Mouse (Mus musculus): ENCODE results near the gene Fzr1. TPM values are rescaled to one million over a fixed set of nuclear protein-coding genes. Genes with fewer than 3 reads are reported as not detected.

Gene Fzr1
- polyA plus RNA-seq, 1 experiment from 2014 or later = 140 TPM

DNA sequence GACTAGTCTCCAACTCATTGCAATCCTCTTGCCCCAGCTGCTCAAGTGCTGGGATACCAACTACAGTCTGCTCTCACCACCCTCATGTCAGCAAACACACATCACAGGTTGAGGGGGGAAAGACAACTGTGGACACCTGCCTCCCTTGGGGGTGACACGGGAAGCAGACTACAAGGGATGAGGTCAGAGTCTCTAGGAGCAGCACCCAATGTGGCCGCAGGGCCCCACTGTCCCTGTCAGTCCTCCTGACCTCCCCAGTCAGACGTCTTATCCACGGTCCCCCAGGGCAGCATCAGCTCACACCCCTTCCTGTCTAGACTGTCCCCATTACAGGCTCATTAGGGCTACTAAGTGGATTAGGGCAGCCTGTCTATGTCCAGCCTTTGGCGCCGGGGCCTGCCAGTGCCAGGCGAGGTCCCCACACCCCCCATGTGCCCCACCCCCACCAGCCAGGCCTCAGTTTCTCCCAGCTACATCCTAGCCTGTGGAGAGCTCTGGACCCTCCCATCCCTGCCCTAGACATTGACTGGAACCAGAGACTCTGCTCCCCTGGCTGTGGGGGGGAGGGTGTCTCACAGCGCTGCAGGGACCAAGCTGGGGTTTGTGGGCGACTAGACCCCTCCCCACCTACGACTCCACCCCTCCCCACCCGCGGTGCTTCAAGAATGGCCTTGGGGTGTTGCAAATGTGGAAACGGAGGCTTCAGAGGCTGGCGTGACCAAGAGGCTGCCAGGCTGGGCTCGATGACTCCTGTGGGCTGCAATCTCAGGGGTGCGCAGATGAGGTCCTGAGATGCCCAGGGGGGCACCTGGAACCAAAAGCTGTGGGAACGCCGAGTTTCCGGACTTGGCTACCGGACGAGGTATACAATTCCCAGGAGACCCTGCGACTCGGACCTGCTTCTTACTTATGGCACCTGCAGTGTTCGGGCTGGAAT is 28.5 kb upstream of the Fzr1 start:
- H3K9ac ChIP-seq = peak overlapping the region; percentile 33; the same call in 1 of the 2 replicates
- H3K36me3 ChIP-seq = peaks cover 35% of the 10 kb centered on the region
- no peaks in the 10 kb centered on the region for H3K9me3 ChIP-seq
- peak overlapping the region; percentile 38 for H3K4me2 ChIP-seq (replicated peaks)
- H3K4me3 ChIP-seq = peak overlapping the region; percentile 15
- no peak for ATAC-seq (ENCODE audit: insufficient number of reproducible peaks, insufficient read depth, low FRiP score, low TSS enrichment)
- H3K27me3 ChIP-seq = peaks cover 27% of the 10 kb centered on the region
- H3K27ac ChIP-seq = peak overlapping the region; percentile 54; the same call in 1 of the 2 replicates
- H3K4me1 ChIP-seq = peaks cover 70% of the 10 kb centered on the region
- WGBS = 15% methylated on average over 24 of the region's 24 CpGs

DNA sequence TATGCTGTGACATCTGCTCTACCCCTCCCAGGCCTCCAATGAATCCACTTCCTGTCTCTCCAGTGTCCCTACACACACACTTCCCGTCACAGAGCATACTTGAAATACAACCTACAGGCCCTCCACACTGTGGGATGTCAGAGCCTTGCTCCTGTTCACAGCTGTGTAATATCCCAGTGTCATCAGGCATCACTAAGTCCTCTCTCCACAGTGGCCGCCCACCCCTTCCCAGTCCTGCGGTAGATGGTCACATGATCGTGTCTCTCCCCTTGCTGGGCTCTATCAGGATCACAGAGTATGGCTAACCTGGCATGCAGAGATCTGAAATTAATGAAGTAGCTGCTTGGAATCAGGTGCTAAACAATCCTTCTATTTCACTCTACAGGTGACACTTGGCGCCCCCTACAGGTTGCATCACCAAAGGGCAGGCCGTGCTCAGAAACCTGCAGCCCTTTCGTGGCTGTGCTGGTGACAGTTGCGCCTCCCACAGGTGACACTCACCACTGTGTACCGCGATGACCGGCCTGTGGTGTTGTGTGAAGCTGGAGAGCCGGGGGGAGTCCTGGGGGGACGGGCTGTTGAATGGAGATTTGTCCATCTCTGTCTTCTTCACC is 27.4 kb upstream of the Fzr1 start:
- Histone ChIP-seq H3K4me2 (replicated peaks) (peak overlapping the region; percentile 38; the same call in 1 of the 2 replicates), H3K27me3 (peaks cover 27% of the 10 kb centered on the region)

DNA sequence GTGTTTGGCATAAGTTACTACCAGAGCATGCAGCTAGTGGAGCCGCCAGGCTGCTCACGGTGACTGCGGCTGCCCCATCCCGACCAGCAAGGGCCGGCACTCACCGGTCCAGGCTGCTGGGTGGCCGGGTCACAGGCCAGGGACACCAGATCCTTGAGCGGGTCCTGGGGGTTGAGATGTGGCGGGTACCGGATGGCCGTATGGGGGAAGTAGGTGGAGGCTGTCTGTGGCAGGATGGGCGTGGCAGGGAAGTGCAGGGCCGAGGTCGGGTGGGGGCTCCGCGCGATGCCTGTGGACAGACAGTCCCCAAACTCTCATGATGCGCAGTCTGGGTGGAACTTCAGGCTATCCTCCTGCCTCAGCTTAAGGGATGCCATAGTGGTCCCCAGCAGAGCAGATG is 26.4 kb upstream of the Fzr1 start:
- no peak for ATAC-seq (ENCODE audit: insufficient number of reproducible peaks, insufficient read depth, low FRiP score, low TSS enrichment)
- Histone ChIP-seq H3K27me3 (peaks cover 29% of the 10 kb centered on the region), H3K36me3 (peaks cover 45% of the 10 kb centered on the region)

More for the DNA sequence above, 27.4 kb upstream of the Fzr1 start:
- H3K36me3 ChIP-seq = peaks cover 35% of the 10 kb centered on the region
- no peak overlapping the region for H3K9ac ChIP-seq
- no peaks in the 10 kb centered on the region for H3K9me3 ChIP-seq
- ATAC-seq (ENCODE audit: insufficient number of reproducible peaks, insufficient read depth, low FRiP score, low TSS enrichment) = no peak
- H3K27ac ChIP-seq = no peak overlapping the region
- peaks cover 76% of the 10 kb centered on the region for H3K4me1 ChIP-seq
- H3K4me3 ChIP-seq = no peak overlapping the region
- 44% methylated on average over 13 of the region's 13 CpGs for WGBS

DNA sequence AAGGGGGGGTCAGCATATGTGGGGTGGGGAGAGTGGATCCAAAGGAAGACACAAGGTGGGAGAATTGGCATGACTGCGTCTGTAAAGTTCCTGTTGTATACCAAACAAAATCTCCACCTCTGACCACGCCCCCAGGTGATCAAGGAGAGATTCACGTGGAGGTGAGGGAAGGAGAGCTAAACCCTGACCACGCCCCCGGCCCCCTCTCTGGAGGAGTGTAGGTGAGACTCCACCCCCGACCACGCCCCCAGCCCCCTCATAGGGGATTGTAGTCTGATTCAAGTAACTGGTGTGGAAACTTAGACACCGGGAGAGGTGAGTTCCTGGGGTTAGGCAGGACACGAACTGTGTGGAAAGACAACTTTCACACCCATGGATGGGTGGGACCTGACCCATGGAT is 25.8 kb upstream of the Fzr1 start:
- 15% methylated on average over 9 of the region's 9 CpGs for WGBS
- no peak for ATAC-seq (ENCODE audit: insufficient number of reproducible peaks, insufficient read depth, low FRiP score, low TSS enrichment)
- H3K27me3 ChIP-seq = peaks cover 29% of the 10 kb centered on the region
- no peak overlapping the region for H3K9ac ChIP-seq
- no peak overlapping the region for H3K4me2 ChIP-seq (replicated peaks)
- no peak overlapping the region for H3K4me3 ChIP-seq
- H3K9me3 ChIP-seq = no peaks in the 10 kb centered on the region
- peaks cover 51% of the 10 kb centered on the region for H3K36me3 ChIP-seq
- no peak overlapping the region for H3K27ac ChIP-seq
- peaks cover 73% of the 10 kb centered on the region for H3K4me1 ChIP-seq

More for the DNA sequence above, 26.4 kb upstream of the Fzr1 start:
- no peaks in the 10 kb centered on the region for H3K9me3 ChIP-seq
- WGBS = 55% methylated on average over 18 of the region's 18 CpGs
- H3K4me2 ChIP-seq (replicated peaks) = no peak overlapping the region
- H3K4me3 ChIP-seq = no peak overlapping the region
- H3K27ac ChIP-seq = peak overlapping the region; percentile 60
- peaks cover 76% of the 10 kb centered on the region for H3K4me1 ChIP-seq
- peak overlapping the region; percentile 19; the same call in 1 of the 2 replicates for H3K9ac ChIP-seq

DNA sequence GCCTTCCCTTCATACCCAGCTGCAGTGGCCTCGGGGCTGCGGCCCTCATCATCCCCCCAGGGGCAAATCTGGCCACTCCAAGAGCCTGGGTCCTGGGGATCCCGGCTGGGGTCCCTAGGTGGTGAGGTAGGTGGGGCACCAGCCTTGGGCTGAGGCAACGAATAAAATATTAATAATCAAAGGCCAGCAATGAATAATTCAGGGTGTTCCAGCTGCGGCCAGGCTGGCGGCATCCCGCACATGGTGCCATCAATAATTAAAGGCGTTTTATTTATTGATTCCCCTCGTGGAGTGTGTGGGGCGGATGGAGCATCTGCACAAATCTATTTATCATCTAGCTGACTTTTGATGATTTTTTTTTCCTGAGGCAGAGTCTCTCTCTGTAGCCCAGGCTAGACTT is 25.2 kb upstream of the Fzr1 start:
- Histone ChIP-seq H3K9me3 (no peaks in the 10 kb centered on the region), H3K27me3 (peaks cover 28% of the 10 kb centered on the region), H3K4me3 (no peak overlapping the region), H3K9ac (peak overlapping the region; percentile 30; the same call in 1 of the 2 replicates), H3K27ac (peak overlapping the region; percentile 97), H3K4me2 (replicated peaks) (peak overlapping the region; percentile 39; the same call in 1 of the 2 replicates), H3K36me3 (peaks cover 47% of the 10 kb centered on the region), H3K4me1 (peaks cover 67% of the 10 kb centered on the region)
- WGBS = 59% methylated on average over 10 of the region's 10 CpGs
- no peak for ATAC-seq (ENCODE audit: insufficient number of reproducible peaks, insufficient read depth, low FRiP score, low TSS enrichment)

DNA sequence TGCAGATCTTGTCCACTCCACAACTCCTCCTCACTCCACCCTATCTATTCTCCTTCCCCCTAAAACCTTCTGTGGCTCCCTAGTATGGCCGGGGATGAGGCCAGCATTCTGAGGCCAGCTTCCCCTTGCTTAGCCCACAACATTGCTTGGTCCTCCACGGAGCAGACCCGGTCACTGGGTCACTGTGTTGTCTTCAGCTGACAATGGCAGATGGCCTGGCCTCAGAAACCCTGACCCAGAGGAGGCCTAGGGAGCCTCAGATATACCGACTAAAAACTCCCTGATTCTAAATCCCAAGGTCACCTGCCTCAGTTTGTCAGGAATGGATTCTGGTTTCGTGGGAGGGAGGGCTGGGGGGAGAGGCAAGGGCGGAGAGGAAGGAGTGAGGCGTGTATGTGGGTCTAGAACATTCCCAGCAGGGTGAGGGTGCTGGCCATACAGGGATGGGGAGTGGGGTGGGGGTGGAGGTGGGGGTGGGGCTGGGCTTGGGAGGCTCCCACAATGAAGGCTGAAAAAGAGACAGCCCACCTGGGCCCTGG is 24.0 kb upstream of the Fzr1 start:
- peak overlapping the region; percentile 39 for H3K4me2 ChIP-seq (replicated peaks)
- peaks cover 18% of the 10 kb centered on the region for H3K27me3 ChIP-seq
- peak overlapping the region; percentile 97 for H3K27ac ChIP-seq
- peaks cover 55% of the 10 kb centered on the region for H3K4me1 ChIP-seq
- WGBS = 14% methylated on average over 7 of the region's 7 CpGs
- H3K9ac ChIP-seq = peak overlapping the region; percentile 30; the same call in 1 of the 2 replicates
- no peak for ATAC-seq (ENCODE audit: insufficient number of reproducible peaks, insufficient read depth, low FRiP score, low TSS enrichment)
- H3K4me3 ChIP-seq = peak overlapping the region; percentile 16; the same call in 1 of the 2 replicates
- peaks cover 46% of the 10 kb centered on the region for H3K36me3 ChIP-seq
- no peaks in the 10 kb centered on the region for H3K9me3 ChIP-seq

DNA sequence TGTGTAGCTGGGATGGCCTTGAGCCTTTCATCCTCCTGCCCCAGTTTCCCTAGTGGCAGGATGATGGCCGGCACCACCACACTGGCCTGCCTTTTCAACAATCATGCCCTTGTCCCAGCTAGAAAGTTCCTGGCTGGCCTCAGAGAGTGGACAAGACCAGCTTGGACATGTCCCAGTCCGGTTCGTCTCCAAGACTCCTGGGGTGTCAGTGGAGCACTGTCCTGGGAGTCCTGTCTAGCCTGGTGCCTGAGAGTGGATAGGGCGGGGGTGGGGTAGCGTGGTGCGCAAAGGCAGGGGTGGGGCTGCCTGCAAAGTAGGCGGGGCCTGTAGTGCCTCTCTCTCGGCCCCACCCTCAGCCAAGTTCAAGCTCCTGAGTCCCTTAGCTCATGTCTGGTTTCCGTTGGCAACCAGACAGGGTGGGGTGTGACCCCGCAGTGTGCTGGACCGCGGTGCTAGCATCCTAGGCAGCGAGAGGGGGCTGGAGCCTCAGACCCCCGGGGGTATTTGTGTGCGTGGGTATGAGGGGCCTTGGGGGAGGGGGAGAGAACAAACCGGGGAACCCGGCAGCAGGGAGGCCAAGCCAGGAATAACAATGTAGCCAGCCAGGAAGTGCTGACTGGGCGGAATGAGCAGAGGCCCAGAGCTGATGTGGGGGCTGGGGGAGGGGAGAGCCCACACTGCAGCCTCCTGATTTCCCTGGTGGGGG is 23.4 kb upstream of the Fzr1 start:
- ATAC-seq (ENCODE audit: insufficient number of reproducible peaks, insufficient read depth, low FRiP score, low TSS enrichment) = peak; percentile 83
- Histone ChIP-seq H3K9ac (peak overlapping the region; percentile 19; the same call in 1 of the 2 replicates), H3K36me3 (peaks cover 41% of the 10 kb centered on the region), H3K4me3 (peak overlapping the region; percentile 16), H3K4me2 (replicated peaks) (peak overlapping the region; percentile 39), H3K4me1 (peaks cover 49% of the 10 kb centered on the region), H3K27ac (peak overlapping the region; percentile 97), H3K27me3 (peaks cover 12% of the 10 kb centered on the region), H3K9me3 (no peaks in the 10 kb centered on the region)
- WGBS = 5% methylated on average over 18 of the region's 18 CpGs

DNA sequence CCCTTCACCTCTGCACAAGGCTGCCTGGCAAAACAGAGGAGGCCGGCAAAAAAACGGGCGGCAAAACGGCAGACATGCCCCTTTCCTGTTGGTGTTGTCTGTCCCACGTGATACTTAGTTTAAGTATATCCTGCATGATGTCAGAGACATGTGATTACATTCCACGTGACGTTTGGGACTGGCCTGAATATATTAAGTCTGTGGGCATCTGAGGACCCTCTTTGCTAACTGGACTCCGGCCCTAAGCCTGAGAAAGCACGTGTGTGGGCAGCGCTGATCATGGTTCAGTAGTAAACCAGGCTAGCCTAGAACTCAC is 22.8 kb upstream of the Fzr1 start:
- Histone ChIP-seq H3K36me3 (peaks cover 36% of the 10 kb centered on the region), H3K9me3 (no peaks in the 10 kb centered on the region), H3K4me2 (replicated peaks) (0 out of 2 replicates have a peak overlapping the region, but pooled peaks have one; percentile 39), H3K9ac (no peak overlapping the region), H3K4me3 (no peak overlapping the region), H3K27me3 (peaks cover 9% of the 10 kb centered on the region), H3K4me1 (peaks cover 44% of the 10 kb centered on the region), H3K27ac (peak overlapping the region; percentile 97)
- WGBS = 18% methylated on average over 10 of the region's 10 CpGs
- ATAC-seq (ENCODE audit: insufficient number of reproducible peaks, insufficient read depth, low FRiP score, low TSS enrichment) = no peak

DNA sequence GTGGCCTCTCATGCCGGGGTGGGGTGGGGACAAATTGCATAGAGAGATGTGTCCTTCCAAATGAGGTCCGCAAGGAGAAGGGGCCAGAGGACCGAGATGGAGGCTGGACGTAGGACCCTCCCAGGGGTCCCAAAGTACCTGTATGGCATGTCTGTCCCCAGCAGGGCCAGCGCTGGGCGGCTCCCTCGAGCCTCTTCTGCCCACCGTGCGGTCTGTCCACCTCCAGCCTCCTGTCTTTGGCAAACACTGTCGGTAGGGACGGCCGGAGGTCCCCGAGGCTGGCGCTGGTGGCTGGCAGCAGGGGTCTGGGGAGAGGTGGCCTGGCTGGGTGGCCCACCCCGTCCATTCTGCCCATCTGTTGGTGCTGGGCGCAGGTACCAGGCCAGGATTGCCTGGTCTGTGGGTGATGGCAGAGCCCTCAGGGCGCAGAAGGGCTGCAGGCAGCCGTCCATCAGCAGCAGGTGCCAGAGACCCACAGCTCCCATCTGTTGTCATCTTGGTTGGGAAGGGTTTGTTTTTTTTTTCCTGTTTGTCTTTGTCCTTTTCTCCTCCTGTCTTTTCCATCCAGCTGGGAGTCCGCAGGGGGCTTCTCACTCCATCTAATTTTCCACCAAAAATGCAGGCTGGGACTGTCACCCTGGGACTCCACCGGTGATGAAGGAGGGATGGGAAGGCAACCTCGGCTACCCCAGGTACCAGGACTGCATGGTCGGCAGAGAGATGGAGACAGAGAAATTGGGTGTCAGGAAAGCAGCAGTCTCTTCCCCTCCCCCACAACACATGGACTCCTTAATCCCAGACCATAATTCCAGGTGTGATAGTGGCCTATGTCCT is 22.3 kb upstream of the Fzr1 start:
- H3K9me3 ChIP-seq = no peaks in the 10 kb centered on the region
- peaks cover 31% of the 10 kb centered on the region for H3K36me3 ChIP-seq
- peaks cover 40% of the 10 kb centered on the region for H3K4me1 ChIP-seq
- 48% methylated on average over 22 of the region's 22 CpGs for WGBS
- peaks cover 9% of the 10 kb centered on the region for H3K27me3 ChIP-seq
- ATAC-seq (ENCODE audit: insufficient number of reproducible peaks, insufficient read depth, low FRiP score, low TSS enrichment) = no peak
- H3K4me3 ChIP-seq = no peak overlapping the region
- peak overlapping the region; percentile 97; the same call in 1 of the 2 replicates for H3K27ac ChIP-seq
- no peak overlapping the region for H3K9ac ChIP-seq
- H3K4me2 ChIP-seq (replicated peaks) = peak overlapping the region; percentile 5; the same call in 1 of the 2 replicates

DNA sequence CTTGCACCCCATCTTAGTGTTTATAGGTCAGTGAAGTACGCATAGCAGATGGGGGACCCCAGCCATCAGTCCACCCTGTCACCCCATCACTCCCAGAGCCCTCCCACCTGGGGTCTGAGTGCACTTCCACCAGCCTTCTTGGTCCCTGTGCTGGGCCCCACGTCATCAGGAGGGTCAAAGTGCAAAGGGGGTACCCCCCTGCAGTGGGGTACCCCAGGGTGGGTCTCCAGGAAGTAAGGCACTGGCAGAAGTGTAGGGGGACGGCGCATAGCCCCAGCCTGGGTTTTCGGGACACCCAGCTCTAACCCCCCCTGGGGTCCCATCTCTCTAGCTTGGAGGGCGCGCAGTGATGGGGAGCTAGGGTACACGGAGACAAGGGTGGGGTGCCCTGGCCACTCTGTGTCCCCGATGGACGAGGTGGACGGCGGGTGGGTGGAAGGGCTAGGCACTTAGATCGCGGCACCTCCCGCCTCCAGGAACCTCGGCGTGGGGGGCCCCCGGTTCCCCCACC is 21.5 kb upstream of the Fzr1 start:
- ATAC-seq (ENCODE audit: insufficient number of reproducible peaks, insufficient read depth, low FRiP score, low TSS enrichment) = no peak
- H3K27ac ChIP-seq = no peak overlapping the region
- H3K9ac ChIP-seq = peak overlapping the region; percentile 24; the same call in 1 of the 2 replicates
- peaks cover 40% of the 10 kb centered on the region for H3K4me1 ChIP-seq
- WGBS = 81% methylated on average over 18 of the region's 18 CpGs
- H3K9me3 ChIP-seq = no peaks in the 10 kb centered on the region
- H3K36me3 ChIP-seq = peaks cover 24% of the 10 kb centered on the region
- H3K4me3 ChIP-seq = no peak overlapping the region
- no peak overlapping the region; the same call in 1 of the 2 replicates for H3K4me2 ChIP-seq (replicated peaks)
- peaks cover 6% of the 10 kb centered on the region for H3K27me3 ChIP-seq

All from embryonic facial prominence, embryonic 12.5 days (tissue).